Mouse (Mus musculus): Measurements from ENCODE around the gene Cnpy3. TPM values are rescaled to one million over a fixed set of nuclear protein-coding genes. Genes with fewer than 3 reads are reported as not detected.
"Not testable (repeated sequence)": the region's sequence is repeated elsewhere in the genome, so short reads cannot be mapped to it uniquely, and the experiment has no call there.

Cnpy3 gene
- 10 to 100 TPM; 53.7 to 59.5 TPM for total RNA-seq (2021)
- polyA plus RNA-seq (2012; rRNA removed): 53.9 and 56.7 TPM in 2 replicates
- long read RNA-seq, transcript Cnpy3-201 (6 exons, 1,908 nt): major isoform, 89 of 94 reads
- long read RNA-seq, partial matches to known transcripts: 0 of 94 reads
- long read RNA-seq, other reads (novel, unspliced or antisense): 1 of 94 reads

GRCm38 (mm10) chr17:46751794-46752556 is at the start of gene Cnpy3:
Gene Cnpy3 (minus strand): TSS chr17:46752214.
- peak; percentile 98 for DNase-seq

- no peak for DNase-seq
These were observed 49.7 kb upstream of the Cnpy3 start for GRCm38 (mm10) chr17:46801761-46802160.

GRCm38 (mm10) chr17:46799680-46800079 is 47.7 kb upstream of the Cnpy3 start:
- DNase-seq: no peak

- no peak for DNase-seq
These were observed 45.4 kb upstream of the Cnpy3 start for GRCm38 (mm10) chr17:46797386-46797785.

- no peak for DNase-seq
These were observed 44.7 kb upstream of the Cnpy3 start for GRCm38 (mm10) chr17:46796743-46797142.

GRCm38 (mm10) chr17:46792963-46793362 is 40.9 kb upstream of the Cnpy3 start:
- no peak for DNase-seq

GRCm38 (mm10) chr17:46787974-46788373 is 36.0 kb upstream of the Cnpy3 start:
- DNase-seq: not testable (repeated sequence)

GRCm38 (mm10) chr17:46786952-46787351 is 34.9 kb upstream of the Cnpy3 start:
- no peak for DNase-seq

- no peak for DNase-seq
These were observed 31.2 kb upstream of the Cnpy3 start for GRCm38 (mm10) chr17:46783222-46783565.

- peak; percentile 94 for DNase-seq
These were observed 30.6 kb upstream of the Cnpy3 start, which contains the start of gene Rpl7l1 for GRCm38 (mm10) chr17:46782341-46783221. Gene Rpl7l1 (minus strand): TSS chr17:46782672.

GRCm38 (mm10) chr17:46781876-46782275 is 29.9 kb upstream of the Cnpy3 start:
- no peak for DNase-seq

GRCm38 (mm10) chr17:46776087-46776486 is 24.1 kb upstream of the Cnpy3 start:
- no peak for DNase-seq

- no peak for DNase-seq
These were observed 23.1 kb upstream of the Cnpy3 start for GRCm38 (mm10) chr17:46775070-46775469.

GRCm38 (mm10) chr17:46774131-46774472 is 22.1 kb upstream of the Cnpy3 start:
- no peak for DNase-seq

GRCm38 (mm10) chr17:46773278-46774130 is 21.5 kb upstream of the Cnpy3 start:
- no peak for DNase-seq

- peak; percentile 91 for DNase-seq
These were observed 20.6 kb upstream of the Cnpy3 start, which contains the start of gene 2310039H08Rik for GRCm38 (mm10) chr17:46772404-46773277. Gene 2310039H08Rik (plus strand): TSS chr17:46772635.

GRCm38 (mm10) chr17:46772038-46772403 is 20.0 kb upstream of the Cnpy3 start:
- no peak for DNase-seq

- DNase-seq: no peak
These were observed 19.6 kb upstream of the Cnpy3 start for GRCm38 (mm10) chr17:46771616-46772015.

- no peak for DNase-seq
These were observed 19.0 kb upstream of the Cnpy3 start for GRCm38 (mm10) chr17:46771025-46771424.

GRCm38 (mm10) chr17:46770546-46770945 is 18.5 kb upstream of the Cnpy3 start:
- no peak for DNase-seq

- DNase-seq: no peak
These were observed 15.9 kb upstream of the Cnpy3 start for GRCm38 (mm10) chr17:46767868-46768267.
